Mouse (Mus musculus) fat pad, adult 2 months (tissue): ENCODE results near the gene Adamts18.

Experiments used
- DNase-seq: peaks from one replicate; pipeline ENCODE4 v3.0.0-alpha.2; 2011; ENCODE audit warnings: low read depth, low spot score; ENCODE audit errors: extremely low read depth

Adamts18 gene

DNA sequence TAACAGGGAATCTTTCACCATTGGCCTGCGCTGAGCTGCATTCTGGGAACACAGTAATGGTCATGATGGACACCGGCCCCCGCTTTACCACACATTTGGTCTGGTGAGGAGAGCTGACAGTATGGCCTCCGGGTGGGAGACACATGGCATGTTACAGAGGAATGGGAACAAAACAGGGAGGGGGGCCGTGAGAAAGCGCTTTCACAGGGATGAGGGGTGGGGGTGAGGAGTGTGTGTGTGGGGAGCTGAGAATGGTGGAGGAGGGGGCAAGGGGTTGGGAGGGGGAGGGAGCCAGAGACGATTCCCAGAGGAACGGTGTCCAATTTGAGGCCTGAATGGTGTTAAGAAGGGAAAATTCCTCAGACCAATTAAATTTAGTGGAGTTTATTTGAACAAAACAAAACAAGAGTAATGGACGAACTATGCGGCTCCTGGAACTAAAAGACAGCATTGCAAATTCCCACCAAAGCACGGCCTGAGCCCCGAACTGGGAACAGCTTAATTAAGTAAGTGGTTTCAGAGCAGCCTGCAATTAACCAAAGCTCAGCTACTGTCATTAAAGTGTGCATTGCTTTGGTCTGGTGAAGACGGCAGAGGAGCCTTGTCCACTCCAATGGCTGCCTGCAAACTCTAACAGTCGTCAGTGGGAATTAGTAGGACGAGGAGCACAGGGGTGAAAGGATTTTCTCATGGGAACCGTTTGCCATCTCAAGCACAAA is 181.7 kb downstream of the Adamts18 start:
- DNase-seq, result no peak

- DNase-seq, result no peak
Observed at GRCm38 (mm10) chr8:113665951-113666350, 182.6 kb downstream of the Adamts18 start.

DNA sequence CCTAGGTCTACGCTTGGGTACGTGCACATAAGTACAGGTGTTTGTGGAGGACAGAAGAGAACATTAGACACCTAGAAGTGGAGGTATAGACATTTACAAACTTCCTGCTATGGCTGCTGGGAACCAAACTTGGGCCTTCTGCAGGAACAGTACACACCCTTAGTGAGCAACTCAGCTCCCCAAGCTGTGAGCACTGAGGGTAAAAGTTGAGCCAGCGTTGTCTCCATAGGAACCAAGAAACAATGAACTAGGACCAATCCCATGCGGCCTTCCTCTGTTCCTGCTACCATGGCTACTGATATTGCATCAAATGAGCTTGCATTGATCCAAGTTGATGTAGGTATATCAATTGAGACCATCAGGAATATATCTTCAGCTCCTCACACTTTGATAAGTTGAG is 183.5 kb downstream of the Adamts18 start:
- no peak for DNase-seq

DNA sequence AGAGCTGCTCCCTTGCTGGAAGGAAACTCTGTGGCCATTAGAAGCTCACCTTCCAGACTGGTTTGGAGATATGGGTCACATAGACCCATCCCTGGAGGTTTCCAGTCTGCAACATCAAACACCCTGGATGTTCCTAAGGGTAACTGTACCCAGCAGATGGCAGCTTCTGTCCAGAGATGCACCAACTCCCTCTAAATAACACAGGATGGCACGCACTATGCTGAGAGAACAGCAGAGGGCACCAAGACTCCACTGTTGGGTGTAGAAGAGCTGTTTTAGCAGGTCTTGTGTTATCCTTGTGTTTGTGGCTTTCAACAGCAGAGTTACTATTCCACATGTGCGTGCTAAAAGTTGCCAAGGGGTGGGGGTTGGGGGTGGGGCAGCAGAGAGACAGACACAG is 184.0 kb downstream of the Adamts18 start:
- no peak for DNase-seq

- no peak for DNase-seq
Observed at GRCm38 (mm10) chr8:113660128-113660527, 188.4 kb downstream of the Adamts18 start.

- no peak for DNase-seq
Observed at GRCm38 (mm10) chr8:113656681-113657298, 191.7 kb downstream of the Adamts18 start.

DNA sequence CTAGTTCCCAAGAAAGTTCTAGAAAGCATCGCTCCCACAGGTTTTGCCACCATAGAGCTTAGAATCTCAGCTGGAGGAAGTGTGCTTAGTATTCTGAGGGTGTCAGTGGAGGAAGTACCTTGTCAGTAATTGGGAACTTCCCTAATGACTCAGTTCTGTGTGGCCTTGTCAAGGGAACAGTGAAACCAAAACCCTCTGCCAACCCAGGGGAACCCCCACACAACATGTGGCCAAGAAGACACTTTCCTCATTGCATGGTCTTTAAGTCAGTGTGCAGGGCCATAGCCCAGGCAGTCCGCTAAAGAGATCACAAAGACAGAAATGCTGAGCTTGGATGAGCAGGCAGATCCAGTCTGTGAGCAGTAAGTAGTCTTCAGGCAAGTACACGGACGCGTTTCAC is 192.4 kb downstream of the Adamts18 start:
- DNase-seq, result no peak

- no peak for DNase-seq
Observed at GRCm38 (mm10) chr8:113653151-113653550, 195.4 kb downstream of the Adamts18 start.

- no peak for DNase-seq
Observed at GRCm38 (mm10) chr8:113652450-113652849, 196.1 kb downstream of the Adamts18 start.
